Mouse (Mus musculus) midbrain, embryonic 14.5 days (tissue): Measurements from ENCODE around the gene Fam107b. TPM values are rescaled to one million over a fixed set of nuclear protein-coding genes. Genes with fewer than 3 reads are reported as not detected.
A peak's percentile ranks its signal among the peaks of the same experiment; 100 is the strongest.

Experiments
- ATAC-seq: fragments of 200-750 bp; cut with Nextera tagmentation; 2 replicates; pipeline ENCODE4 v1.8.0; 2017; ENCODE audit warnings: moderate number of reproducible peaks, moderate library complexity; ENCODE audit not compliant: low FRiP score, low TSS enrichment
- DNase-seq: peaks from one replicate; pipeline ENCODE4 v3.0.0-alpha.2; 2015
- H3K27ac ChIP-seq: fragments of 300-500 bp; sonication (generic); replicated peaks from 2 replicates; pipeline ENCODE4 v1.5.1; 2014; ENCODE audit warnings: mild to moderate bottlenecking, low read depth, low read length, moderate library complexity
- H3K27me3 ChIP-seq: fragments of 300-500 bp; sonication (generic); 2 replicates; pipeline ENCODE4 v1.6.1; 2014; ENCODE audit warnings: low read length, control low read depth, mixed read lengths; ENCODE audit not compliant: control insufficient read depth, insufficient read depth
- H3K36me3 ChIP-seq: fragments of 300-500 bp; sonication (generic); 2 replicates; pipeline ENCODE4 v1.6.1; 2014; ENCODE audit warnings: low read length, control low read depth; ENCODE audit not compliant: control insufficient read depth, insufficient read depth
- H3K4me1 ChIP-seq: fragments of 300-500 bp; sonication (generic); 2 replicates; pipeline ENCODE4 v1.6.1; 2014; ENCODE audit warnings: mild to moderate bottlenecking, antibody characterized with exemption, low read length, control low read depth; ENCODE audit not compliant: control insufficient read depth, insufficient read depth
- H3K4me2 ChIP-seq: fragments of 300-500 bp; sonication (generic); 2 replicates; pipeline ENCODE4 v1.6.1; 2014; ENCODE audit warnings: mild to moderate bottlenecking, low read length, moderate library complexity
- H3K4me3 ChIP-seq: fragments of 300-500 bp; sonication (generic); replicated peaks from 2 replicates; pipeline ENCODE4 v1.5.1; 2014; ENCODE audit warnings: low read depth, low read length
- H3K9ac ChIP-seq: fragments of 300-500 bp; sonication (generic); replicated peaks from 2 replicates; pipeline ENCODE4 v1.6.1; 2014; ENCODE audit warnings: mild to moderate bottlenecking, low read length, moderate library complexity
- H3K9me3 ChIP-seq: fragments of 300-500 bp; sonication (generic); 2 replicates; pipeline ENCODE4 v1.6.1; 2016; ENCODE audit warnings: low read length, control low read depth, mixed read lengths; ENCODE audit not compliant: control insufficient read depth
- WGBS: fragments of 180-500 bp; shearing (Covaris S2); extraction: QIAGEN DNeasy Blood & Tissue Kit; methylation state at CpG from one replicate; pipeline ENCODE4 v1.1.7; 2014; 5-methylcytosine and 5-hydroxymethylcytosine counted together
- polyA plus RNA-seq: library from polyadenylated mRNA; unstranded; fragments of >200 nt; fragmentation: Nextera tagmentation; extraction: Ambion mirVana; gene quantifications from 2 replicates; pipeline ENCODE4 v1.2.1, GENCODE M21; 2014

The Fam107b gene
- polyA plus RNA-seq, 1 experiment from 2014 or later: 49.0 TPM

DNA sequence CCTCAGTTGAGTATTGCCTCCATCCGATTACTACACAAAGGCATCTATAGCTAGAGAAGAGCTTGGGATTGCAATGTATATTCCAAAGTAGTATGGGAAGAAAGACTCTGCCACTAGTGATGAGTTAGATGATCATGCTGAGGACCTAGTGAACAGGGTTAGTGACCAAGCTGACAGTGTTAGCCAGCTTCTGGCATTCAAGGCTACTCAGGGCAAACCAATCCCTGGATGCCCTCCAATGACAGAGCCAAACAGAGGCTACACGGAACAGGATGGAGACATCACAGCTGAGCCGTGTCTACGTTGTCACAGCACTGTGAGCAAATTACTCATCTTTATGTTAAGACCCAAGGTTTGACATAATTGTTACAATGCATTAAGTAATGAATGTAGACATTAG lies 138.3 kb downstream of the Fam107b start:
- ATAC-seq (no peak), DNase-seq (no peak)
- H3K27me3 ChIP-seq: no peaks in the 10 kb centered on the region
- no peak overlapping the region for H3K9ac ChIP-seq
- no peaks in the 10 kb centered on the region for H3K4me1 ChIP-seq
- H3K4me2 ChIP-seq: no peak overlapping the region
- H3K9me3 ChIP-seq: no peaks in the 10 kb centered on the region
- no peak overlapping the region for H3K27ac ChIP-seq
- 85% methylated on average over 4 of the region's 4 CpGs for WGBS
- no peak overlapping the region for H3K4me3 ChIP-seq
- no peaks in the 10 kb centered on the region for H3K36me3 ChIP-seq

- 88% methylated on average over 2 of the region's 2 CpGs for WGBS
- H3K9me3 ChIP-seq: no peaks in the 10 kb centered on the region
- H3K9ac ChIP-seq: no peak overlapping the region
- H3K4me1 ChIP-seq: peaks cover 5% of the 10 kb centered on the region
- H3K27me3 ChIP-seq: no peaks in the 10 kb centered on the region
- no peak overlapping the region for H3K27ac ChIP-seq
- H3K4me3 ChIP-seq: no peak overlapping the region
- no peak for DNase-seq
- no peak for ATAC-seq
- H3K4me2 ChIP-seq: no peak overlapping the region
- no peaks in the 10 kb centered on the region for H3K36me3 ChIP-seq
These were observed 139.6 kb downstream of the Fam107b start for GRCm38 (mm10) chr2:3709882-3710281.

- Histone ChIP-seq H3K27me3 (no peaks in the 10 kb centered on the region), H3K27ac (no peak overlapping the region), H3K9ac (no peak overlapping the region), H3K4me3 (no peak overlapping the region), H3K4me2 (no peak overlapping the region), H3K36me3 (no peaks in the 10 kb centered on the region), H3K9me3 (no peaks in the 10 kb centered on the region), H3K4me1 (peaks cover 10% of the 10 kb centered on the region)
- DNase-seq (no peak), ATAC-seq (no peak)
- 92% methylated on average over 3 of the region's 3 CpGs for WGBS
These were observed 140.2 kb downstream of the Fam107b start for GRCm38 (mm10) chr2:3710521-3710920.

- H3K4me3 ChIP-seq: peak overlapping the region; percentile 97; the same call in 1 of the 2 replicates
- H3K4me1 ChIP-seq: peaks cover 21% of the 10 kb centered on the region
- 74% methylated on average over 3 of the region's 3 CpGs for WGBS
- ATAC-seq (no peak; the same call in 1 of the 2 replicates), DNase-seq (no peak)
- no peaks in the 10 kb centered on the region for H3K9me3 ChIP-seq
- no peak overlapping the region for H3K4me2 ChIP-seq
- H3K9ac ChIP-seq: no peak overlapping the region
- no peak overlapping the region for H3K27ac ChIP-seq
- H3K27me3 ChIP-seq: no peaks in the 10 kb centered on the region
- H3K36me3 ChIP-seq: no peaks in the 10 kb centered on the region
These were observed 142.2 kb downstream of the Fam107b start for GRCm38 (mm10) chr2:3712369-3713042.

DNA sequence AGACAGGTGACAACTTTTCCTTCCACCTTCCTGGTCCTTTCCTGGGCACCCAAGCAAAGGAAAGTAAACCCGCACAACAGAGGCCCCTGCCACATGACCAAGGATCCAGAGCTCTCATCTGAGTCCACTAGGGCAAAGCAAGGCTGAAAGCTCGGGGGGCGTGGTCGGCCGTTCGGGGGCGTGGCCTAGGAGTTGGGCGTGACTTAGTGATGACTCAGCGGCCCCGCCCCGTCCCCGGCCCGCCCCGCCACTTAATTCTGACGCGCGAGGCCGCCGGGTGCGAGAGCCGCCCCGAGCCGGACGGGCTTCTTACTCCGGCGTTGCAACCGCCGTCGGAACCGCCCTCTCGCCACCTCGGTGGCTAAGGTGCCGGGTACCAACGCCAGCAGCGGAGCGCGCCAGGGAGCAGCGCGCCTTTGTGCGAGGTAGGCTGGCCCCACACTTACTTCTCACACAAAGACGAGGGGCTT lies 143.0 kb downstream of the Fam107b start:
- H3K27ac ChIP-seq: peak overlapping the region; percentile 85
- WGBS: under 1% methylated on average over 41 of the region's 41 CpGs
- no peaks in the 10 kb centered on the region for H3K9me3 ChIP-seq
- H3K4me2 ChIP-seq: peak overlapping the region; percentile 79
- DNase-seq: peak; percentile 93
- H3K9ac ChIP-seq: peak overlapping the region; percentile 98
- no peaks in the 10 kb centered on the region for H3K27me3 ChIP-seq
- H3K4me1 ChIP-seq: peaks cover 21% of the 10 kb centered on the region
- ATAC-seq: peak; percentile 94
- peak overlapping the region; percentile 97 for H3K4me3 ChIP-seq
- no peaks in the 10 kb centered on the region for H3K36me3 ChIP-seq

- Histone ChIP-seq H3K4me3 (peak overlapping the region; percentile 97), H3K27ac (peak overlapping the region; percentile 85), H3K4me1 (peaks cover 21% of the 10 kb centered on the region), H3K36me3 (no peaks in the 10 kb centered on the region), H3K9me3 (no peaks in the 10 kb centered on the region), H3K27me3 (no peaks in the 10 kb centered on the region), H3K4me2 (peak overlapping the region; percentile 79), H3K9ac (peak overlapping the region; percentile 98)
- under 1% methylated on average over 35 of the region's 38 CpGs for WGBS
- DNase-seq (peak; percentile 64), ATAC-seq (peak; percentile 77)
These were observed 143.5 kb downstream of the Fam107b start for GRCm38 (mm10) chr2:3713682-3714361.

- no peaks in the 10 kb centered on the region for H3K36me3 ChIP-seq
- peak overlapping the region; percentile 79 for H3K4me2 ChIP-seq
- peak overlapping the region; percentile 97 for H3K4me3 ChIP-seq
- ATAC-seq (no peak), DNase-seq (no peak)
- 50% methylated on average over 1 of the region's 1 CpGs for WGBS
- peak overlapping the region; percentile 98; the same call in 1 of the 2 replicates for H3K9ac ChIP-seq
- H3K27ac ChIP-seq: no peak overlapping the region
- H3K4me1 ChIP-seq: peaks cover 21% of the 10 kb centered on the region
- no peaks in the 10 kb centered on the region for H3K9me3 ChIP-seq
- no peaks in the 10 kb centered on the region for H3K27me3 ChIP-seq
These were observed 144.2 kb downstream of the Fam107b start for GRCm38 (mm10) chr2:3714511-3714910.

DNA sequence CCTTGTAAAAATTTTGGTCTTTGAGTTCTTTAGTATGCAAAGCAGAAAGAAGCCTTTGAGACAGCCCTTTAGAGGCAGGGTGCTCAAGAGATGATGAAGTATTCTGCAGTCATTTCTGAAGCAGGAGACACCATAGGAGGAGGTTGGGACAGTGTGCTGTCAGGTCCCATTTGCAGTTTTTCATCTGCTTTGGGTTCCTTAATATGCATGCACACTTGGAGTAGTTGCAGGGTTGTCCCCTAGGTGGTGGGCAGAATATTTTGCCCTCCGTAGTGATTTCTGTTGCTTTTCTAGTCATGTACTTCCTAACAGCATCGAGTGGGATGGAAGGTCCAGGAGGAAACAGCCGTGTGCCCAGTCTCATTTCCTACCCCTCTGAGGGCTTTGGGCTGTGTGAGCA lies 145.1 kb downstream of the Fam107b start:
- H3K27ac ChIP-seq: no peak overlapping the region
- peak overlapping the region; percentile 35 for H3K4me2 ChIP-seq
- peaks cover 21% of the 10 kb centered on the region for H3K4me1 ChIP-seq
- no peaks in the 10 kb centered on the region for H3K9me3 ChIP-seq
- DNase-seq (no peak), ATAC-seq (no peak)
- WGBS: 78% methylated on average over 3 of the region's 3 CpGs
- no peaks in the 10 kb centered on the region for H3K36me3 ChIP-seq
- H3K9ac ChIP-seq: no peak overlapping the region
- H3K27me3 ChIP-seq: no peaks in the 10 kb centered on the region
- no peak overlapping the region for H3K4me3 ChIP-seq

- H3K27ac ChIP-seq: no peak overlapping the region
- H3K27me3 ChIP-seq: no peaks in the 10 kb centered on the region
- H3K9ac ChIP-seq: no peak overlapping the region
- H3K4me3 ChIP-seq: no peak overlapping the region
- DNase-seq (no peak), ATAC-seq (no peak)
- H3K4me1 ChIP-seq: peaks cover 21% of the 10 kb centered on the region
- H3K9me3 ChIP-seq: no peaks in the 10 kb centered on the region
- no peaks in the 10 kb centered on the region for H3K36me3 ChIP-seq
- WGBS: 67% methylated on average over 5 of the region's 5 CpGs
- H3K4me2 ChIP-seq: no peak overlapping the region
These were observed 147.0 kb downstream of the Fam107b start for GRCm38 (mm10) chr2:3717268-3717667.
